Mouse (Mus musculus) midbrain, embryonic 15.5 days (tissue): ENCODE data around the gene Efna1. TPM values are rescaled to one million over a fixed set of nuclear protein-coding genes. Genes with fewer than 3 reads are reported as not detected.

Source experiments
- ATAC-seq: fragments of 200-750 bp; cut with Nextera tagmentation; replicated peaks from 2 replicates; pipeline ENCODE4 v1.8.0; 2017; ENCODE audit warnings: moderate TSS enrichment
- H3K27ac ChIP-seq: fragments of 300-500 bp; sonication (generic); 2 replicates; pipeline ENCODE4 v1.5.1; 2015; ENCODE audit warnings: mild to moderate bottlenecking, inconsistent platforms
- H3K27me3 ChIP-seq: fragments of 300-500 bp; sonication (generic); replicated peaks from 2 replicates; pipeline ENCODE4 v1.6.1; 2015; ENCODE audit warnings: inconsistent platforms
- H3K36me3 ChIP-seq: fragments of 300-500 bp; sonication (generic); replicated peaks from 2 replicates; pipeline ENCODE4 v1.6.1; 2015; ENCODE audit warnings: inconsistent platforms
- H3K4me1 ChIP-seq: fragments of 300-500 bp; sonication (generic); 2 replicates; pipeline ENCODE4 v1.6.1; 2015; ENCODE audit warnings: inconsistent platforms
- H3K4me2 ChIP-seq: fragments of 300-500 bp; sonication (generic); 2 replicates; pipeline ENCODE4 v1.6.1; 2015; ENCODE audit warnings: inconsistent platforms, mild to moderate bottlenecking, moderate library complexity
- H3K4me3 ChIP-seq: fragments of 300-500 bp; sonication (generic); 2 replicates; pipeline ENCODE4 v1.5.1; 2015; ENCODE audit warnings: mild to moderate bottlenecking, inconsistent platforms
- H3K9ac ChIP-seq: fragments of 300-500 bp; sonication (generic); 2 replicates; pipeline ENCODE4 v1.6.1; 2015; ENCODE audit warnings: mild to moderate bottlenecking, inconsistent platforms
- H3K9me3 ChIP-seq: fragments of 300-500 bp; sonication (generic); 2 replicates; pipeline ENCODE4 v1.6.1; 2016; ENCODE audit warnings: inconsistent platforms
- WGBS: fragments of 180-500 bp; shearing (Covaris S2); methylation state at CpG from one replicate; pipeline ENCODE4 v1.1.7; 2015; ENCODE audit warnings: mixed read lengths; 5-methylcytosine and 5-hydroxymethylcytosine counted together
- polyA plus RNA-seq: library from polyadenylated mRNA; unstranded; fragments of >200 nt; fragmentation: Nextera tagmentation; extraction: Ambion mirVana; gene quantifications from 2 replicates; pipeline ENCODE4 v1.2.1, GENCODE M21; 2015

The Efna1 gene
- polyA plus RNA-seq, 1 experiment from 2014 or later, result 8.0 TPM

GRCm38 (mm10) chr3:89287286-89287685 is 6.3 kb upstream of the Efna1 start:
- no peak for ATAC-seq
- Histone ChIP-seq H3K4me2 (no peak overlapping the region), H3K4me3 (no peak overlapping the region), H3K36me3 (no peaks in the 10 kb centered on the region), H3K9me3 (no peaks in the 10 kb centered on the region), H3K27me3 (no peaks in the 10 kb centered on the region), H3K27ac (no peak overlapping the region), H3K9ac (no peak overlapping the region; the same call in 1 of the 2 replicates), H3K4me1 (no peaks in the 10 kb centered on the region)
- WGBS, result 67% methylated on average over 5 of the region's 5 CpGs

GRCm38 (mm10) chr3:89285526-89285925 is 4.6 kb upstream of the Efna1 start:
- Histone ChIP-seq H3K4me2 (no peak overlapping the region), H3K9ac (no peak overlapping the region), H3K4me1 (peaks cover 14% of the 10 kb centered on the region), H3K4me3 (no peak overlapping the region), H3K36me3 (no peaks in the 10 kb centered on the region), H3K27me3 (peaks cover 8% of the 10 kb centered on the region), H3K9me3 (no peaks in the 10 kb centered on the region), H3K27ac (no peak overlapping the region)
- ATAC-seq, result no peak
- WGBS, result 31% methylated on average over 2 of the region's 2 CpGs

GRCm38 (mm10) chr3:89284261-89284660 is 3.3 kb upstream of the Efna1 start:
- WGBS, result 82% methylated on average over 3 of the region's 3 CpGs
- no peak overlapping the region for H3K4me2 ChIP-seq
- H3K27ac ChIP-seq, result no peak overlapping the region
- H3K9ac ChIP-seq, result no peak overlapping the region
- no peak overlapping the region for H3K4me3 ChIP-seq
- peaks cover 26% of the 10 kb centered on the region for H3K4me1 ChIP-seq
- no peaks in the 10 kb centered on the region for H3K9me3 ChIP-seq
- ATAC-seq, result no peak
- H3K36me3 ChIP-seq, result no peaks in the 10 kb centered on the region
- peaks cover 8% of the 10 kb centered on the region for H3K27me3 ChIP-seq

- H3K4me2 ChIP-seq, result no peak overlapping the region
- H3K9me3 ChIP-seq, result no peaks in the 10 kb centered on the region
- WGBS, result 18% methylated on average over 4 of the region's 4 CpGs
- H3K9ac ChIP-seq, result no peak overlapping the region
- peaks cover 26% of the 10 kb centered on the region for H3K27me3 ChIP-seq
- H3K4me3 ChIP-seq, result no peak overlapping the region
- H3K27ac ChIP-seq, result no peak overlapping the region
- ATAC-seq, result no peak
- no peaks in the 10 kb centered on the region for H3K36me3 ChIP-seq
- H3K4me1 ChIP-seq, result peaks cover 30% of the 10 kb centered on the region
Observed at GRCm38 (mm10) chr3:89282291-89282643, 1.3 kb upstream of the Efna1 start.

- H3K4me2 ChIP-seq, result peak overlapping the region; percentile 64
- no peaks in the 10 kb centered on the region for H3K9me3 ChIP-seq
- H3K27ac ChIP-seq, result no peak overlapping the region
- peaks cover 30% of the 10 kb centered on the region for H3K4me1 ChIP-seq
- H3K36me3 ChIP-seq, result no peaks in the 10 kb centered on the region
- WGBS, result 13% methylated on average over 20 of the region's 20 CpGs
- H3K9ac ChIP-seq, result peak overlapping the region; percentile 9; the same call in 1 of the 2 replicates
- peak overlapping the region; percentile 40 for H3K4me3 ChIP-seq
- peaks cover 27% of the 10 kb centered on the region for H3K27me3 ChIP-seq
- no peak for ATAC-seq
Observed at GRCm38 (mm10) chr3:89281579-89282290, 793 bp upstream of the Efna1 start.

GRCm38 (mm10) chr3:89280050-89280605 is 814 bp downstream of the Efna1 start:
- peaks cover 27% of the 10 kb centered on the region for H3K27me3 ChIP-seq

GRCm38 (mm10) chr3:89279153-89279890 is 1.6 kb downstream of the Efna1 start:
- WGBS, result 2% methylated on average over 35 of the region's 35 CpGs
- Histone ChIP-seq H3K9me3 (no peaks in the 10 kb centered on the region), H3K9ac (peak overlapping the region; percentile 9), H3K4me2 (peak overlapping the region; percentile 64), H3K27me3 (peaks cover 27% of the 10 kb centered on the region), H3K4me3 (peak overlapping the region; percentile 40), H3K27ac (peak overlapping the region; percentile 35), H3K36me3 (no peaks in the 10 kb centered on the region), H3K4me1 (peaks cover 30% of the 10 kb centered on the region)
- peak; percentile 69 for ATAC-seq

More at GRCm38 (mm10) chr3:89280050-89280605, 814 bp downstream of the Efna1 start:
- peaks cover 30% of the 10 kb centered on the region for H3K4me1 ChIP-seq
- peak; percentile 21; the same call in 1 of the 2 replicates for ATAC-seq
- peak overlapping the region; percentile 9 for H3K9ac ChIP-seq
- peak overlapping the region; percentile 35; the same call in 1 of the 2 replicates for H3K27ac ChIP-seq
- under 1% methylated on average over 29 of the region's 29 CpGs for WGBS
- H3K4me2 ChIP-seq, result peak overlapping the region; percentile 64
- no peaks in the 10 kb centered on the region for H3K9me3 ChIP-seq
- H3K36me3 ChIP-seq, result no peaks in the 10 kb centered on the region
- H3K4me3 ChIP-seq, result peak overlapping the region; percentile 40

- Histone ChIP-seq H3K27me3 (peaks cover 27% of the 10 kb centered on the region), H3K4me1 (peaks cover 30% of the 10 kb centered on the region), H3K4me3 (peak overlapping the region; percentile 40; the same call in 1 of the 2 replicates), H3K9me3 (no peaks in the 10 kb centered on the region), H3K27ac (no peak overlapping the region; the same call in 1 of the 2 replicates), H3K9ac (no peak overlapping the region), H3K4me2 (peak overlapping the region; percentile 64), H3K36me3 (no peaks in the 10 kb centered on the region)
- 32% methylated on average over 8 of the region's 8 CpGs for WGBS
- ATAC-seq, result no peak
Observed at GRCm38 (mm10) chr3:89278643-89279042, 2.3 kb downstream of the Efna1 start.

- no peak for ATAC-seq
- Histone ChIP-seq H3K27ac (no peak overlapping the region), H3K4me1 (peaks cover 30% of the 10 kb centered on the region), H3K9me3 (no peaks in the 10 kb centered on the region), H3K4me2 (peak overlapping the region; percentile 8; the same call in 1 of the 2 replicates), H3K36me3 (no peaks in the 10 kb centered on the region), H3K4me3 (no peak overlapping the region), H3K9ac (no peak overlapping the region), H3K27me3 (peaks cover 27% of the 10 kb centered on the region)
- 77% methylated on average over 7 of the region's 7 CpGs for WGBS
Observed at GRCm38 (mm10) chr3:89278107-89278506, 2.8 kb downstream of the Efna1 start.

- 60% methylated on average over 14 of the region's 14 CpGs for WGBS
- H3K9me3 ChIP-seq, result no peaks in the 10 kb centered on the region
- no peak for ATAC-seq
- no peak overlapping the region for H3K27ac ChIP-seq
- H3K9ac ChIP-seq, result no peak overlapping the region
- H3K36me3 ChIP-seq, result no peaks in the 10 kb centered on the region
- peak overlapping the region; percentile 8; the same call in 1 of the 2 replicates for H3K4me2 ChIP-seq
- peaks cover 27% of the 10 kb centered on the region for H3K27me3 ChIP-seq
- H3K4me3 ChIP-seq, result no peak overlapping the region
- peaks cover 30% of the 10 kb centered on the region for H3K4me1 ChIP-seq
Observed at GRCm38 (mm10) chr3:89277281-89278021, 3.5 kb downstream of the Efna1 start.

GRCm38 (mm10) chr3:89276061-89276460 is 4.9 kb downstream of the Efna1 start:
- peaks cover 20% of the 10 kb centered on the region for H3K4me1 ChIP-seq
- peaks cover 19% of the 10 kb centered on the region; the same call in 1 of the 2 replicates for H3K27me3 ChIP-seq
- H3K9ac ChIP-seq, result no peak overlapping the region
- no peak for ATAC-seq
- H3K36me3 ChIP-seq, result no peaks in the 10 kb centered on the region
- H3K9me3 ChIP-seq, result no peaks in the 10 kb centered on the region
- H3K27ac ChIP-seq, result no peak overlapping the region
- WGBS, result 92% methylated on average over 13 of the region's 13 CpGs
- no peak overlapping the region for H3K4me2 ChIP-seq
- H3K4me3 ChIP-seq, result no peak overlapping the region

- 58% methylated on average over 6 of the region's 6 CpGs for WGBS
- Histone ChIP-seq H3K36me3 (no peaks in the 10 kb centered on the region), H3K27me3 (no peaks in the 10 kb centered on the region), H3K4me1 (peaks cover 33% of the 10 kb centered on the region), H3K4me2 (no peak overlapping the region), H3K4me3 (no peak overlapping the region), H3K9me3 (no peaks in the 10 kb centered on the region), H3K27ac (no peak overlapping the region), H3K9ac (no peak overlapping the region)
- no peak for ATAC-seq
Observed at GRCm38 (mm10) chr3:89271760-89272159, 9.2 kb downstream of the Efna1 start.
